Mouse (Mus musculus): ENCODE data around the gene Slc7a8. TPM values are rescaled to one million over a fixed set of nuclear protein-coding genes. Genes with fewer than 3 reads are reported as not detected.

The Slc7a8 gene
- total RNA-seq, 1 experiment: 0.36 TPM

- peaks cover 0 to 4% of the 10 kb centered on the region in 2 experiments; a peak in 2 of 4 replicates for H3K4me1 ChIP-seq (ENCODE audit: control insufficient read depth in 2 of 2, insufficient read depth in 2 of 2, low read length in 2 of 2, poor library complexity in 1 of 2)
- no peak overlapping the region for H3K9ac ChIP-seq (ENCODE audit: insufficient read depth, low read depth, low read length, poor library complexity, severe bottlenecking)
- DNase-seq (ENCODE audit: low read depth, low spot score): no peak
- no peaks in the 10 kb centered on the region for H3K36me3 ChIP-seq (ENCODE audit: control insufficient read depth, insufficient read depth, low read length, poor library complexity, severe bottlenecking)
- no peak for TF ChIP-seq CHD2 (IDR thresholded peaks at IDR 0.05; ENCODE audit: low read depth, low read length)
- no peak for TF ChIP-seq ZC3H11A (IDR thresholded peaks at IDR 0.05; ENCODE audit: borderline replicate concordance, low read depth, low read length)
- no peak for TF ChIP-seq ZNF384 (IDR thresholded peaks at IDR 0.05; ENCODE audit: low read depth, low read length)
- no peak for TF ChIP-seq HCFC1 (IDR thresholded peaks at IDR 0.05; ENCODE audit: borderline replicate concordance, insufficient read depth, low read length)
- no peak for TF ChIP-seq MAFK (IDR thresholded peaks at IDR 0.05; ENCODE audit: insufficient read depth, low read depth, low read length)
- in situ Hi-C loops (cut with MboI; ENCODE audit: low sequenced_read_pairs in 2 of 2, unreplicated experiment in 2 of 2): no loop called here
- H3K4me3 ChIP-seq (ENCODE audit: insufficient read depth in 1 of 2, low read depth in 1 of 2, low read length in 2 of 2, poor library complexity in 1 of 2, severe bottlenecking in 1 of 2): no peak overlapping the region
- H3K27ac ChIP-seq (ENCODE audit: insufficient read depth, low read depth, low read length, poor library complexity, severe bottlenecking): no peak overlapping the region
- H3K9me3 ChIP-seq (ENCODE audit: control insufficient read depth, insufficient read depth, low read depth, low read length): no peaks in the 10 kb centered on the region
Measured at GRCm38 (mm10) chr14:54746038-54746437, 35.7 kb downstream of the Slc7a8 start.

- in situ Hi-C loops (cut with MboI; ENCODE audit: low sequenced_read_pairs in 2 of 2, unreplicated experiment in 2 of 2): no loop called here
- Histone ChIP-seq H3K4me1 (ENCODE audit: control insufficient read depth in 2 of 2, insufficient read depth in 2 of 2, low read length in 2 of 2, poor library complexity in 1 of 2) (peaks cover 0 to 4% of the 10 kb centered on the region in 2 experiments; a peak in 2 of 4 replicates), H3K9ac (ENCODE audit: insufficient read depth, low read depth, low read length, poor library complexity, severe bottlenecking) (no peak overlapping the region), H3K36me3 (ENCODE audit: control insufficient read depth, insufficient read depth, low read length, poor library complexity, severe bottlenecking) (no peaks in the 10 kb centered on the region), H3K9me3 (ENCODE audit: control insufficient read depth, insufficient read depth, low read depth, low read length) (no peaks in the 10 kb centered on the region), H3K27ac (ENCODE audit: insufficient read depth, low read depth, low read length, poor library complexity, severe bottlenecking) (no peak overlapping the region), H3K4me3 (ENCODE audit: insufficient read depth in 1 of 2, low read depth in 1 of 2, low read length in 2 of 2, poor library complexity in 1 of 2, severe bottlenecking in 1 of 2) (no peak overlapping the region)
- DNase-seq (ENCODE audit: low read depth, low spot score): no peak
- TF ChIP-seq MAFK (IDR thresholded peaks at IDR 0.05; ENCODE audit: insufficient read depth, low read depth, low read length): no peak
- TF ChIP-seq HCFC1 (IDR thresholded peaks at IDR 0.05; ENCODE audit: borderline replicate concordance, insufficient read depth, low read length): no peak
- TF ChIP-seq CHD2 (IDR thresholded peaks at IDR 0.05; ENCODE audit: low read depth, low read length): no peak
- TF ChIP-seq ZC3H11A (IDR thresholded peaks at IDR 0.05; ENCODE audit: borderline replicate concordance, low read depth, low read length): no peak
Measured at GRCm38 (mm10) chr14:54744473-54744872, 37.3 kb downstream of the Slc7a8 start.

- Histone ChIP-seq H3K36me3 (ENCODE audit: control insufficient read depth, insufficient read depth, low read length, poor library complexity, severe bottlenecking) (no peaks in the 10 kb centered on the region), H3K4me1 (ENCODE audit: control insufficient read depth in 2 of 2, insufficient read depth in 2 of 2, low read length in 2 of 2, poor library complexity in 1 of 2) (no peaks in the 10 kb centered on the region; a peak in 1 of 4 replicates), H3K27ac (ENCODE audit: insufficient read depth, low read depth, low read length, poor library complexity, severe bottlenecking) (no peak overlapping the region), H3K9me3 (ENCODE audit: control insufficient read depth, insufficient read depth, low read depth, low read length) (no peaks in the 10 kb centered on the region), H3K9ac (ENCODE audit: insufficient read depth, low read depth, low read length, poor library complexity, severe bottlenecking) (no peak overlapping the region), H3K4me3 (ENCODE audit: insufficient read depth in 1 of 2, low read depth in 1 of 2, low read length in 2 of 2, poor library complexity in 1 of 2, severe bottlenecking in 1 of 2) (no peak overlapping the region)
- TF ChIP-seq CHD2 (IDR thresholded peaks at IDR 0.05; ENCODE audit: low read depth, low read length) (no peak), ZC3H11A (IDR thresholded peaks at IDR 0.05; ENCODE audit: borderline replicate concordance, low read depth, low read length) (no peak), HCFC1 (IDR thresholded peaks at IDR 0.05; ENCODE audit: borderline replicate concordance, insufficient read depth, low read length) (no peak), ZNF384 (IDR thresholded peaks at IDR 0.05; ENCODE audit: low read depth, low read length) (no peak)
- DNase-seq (ENCODE audit: low read depth, low spot score): no peak
- in situ Hi-C loops (cut with MboI; ENCODE audit: low sequenced_read_pairs in 2 of 2, unreplicated experiment in 2 of 2): no loop called here
Measured at GRCm38 (mm10) chr14:54742375-54742774, 39.4 kb downstream of the Slc7a8 start.

GRCm38 (mm10) chr14:54741721-54742120 is 40.0 kb downstream of the Slc7a8 start:
- Histone ChIP-seq H3K9me3 (ENCODE audit: control insufficient read depth, insufficient read depth, low read depth, low read length) (no peaks in the 10 kb centered on the region), H3K9ac (ENCODE audit: insufficient read depth, low read depth, low read length, poor library complexity, severe bottlenecking) (no peak overlapping the region), H3K4me3 (ENCODE audit: insufficient read depth in 1 of 2, low read depth in 1 of 2, low read length in 2 of 2, poor library complexity in 1 of 2, severe bottlenecking in 1 of 2) (no peak overlapping the region), H3K4me1 (ENCODE audit: control insufficient read depth in 2 of 2, insufficient read depth in 2 of 2, low read length in 2 of 2, poor library complexity in 1 of 2) (no peaks in the 10 kb centered on the region; a peak in 1 of 4 replicates), H3K36me3 (ENCODE audit: control insufficient read depth, insufficient read depth, low read length, poor library complexity, severe bottlenecking) (no peaks in the 10 kb centered on the region), H3K27ac (ENCODE audit: insufficient read depth, low read depth, low read length, poor library complexity, severe bottlenecking) (no peak overlapping the region)
- DNase-seq (ENCODE audit: low read depth, low spot score): no peak
- in situ Hi-C loops (cut with MboI; ENCODE audit: low sequenced_read_pairs in 2 of 2, unreplicated experiment in 2 of 2): no loop called here
- TF ChIP-seq HCFC1 (IDR thresholded peaks at IDR 0.05; ENCODE audit: borderline replicate concordance, insufficient read depth, low read length) (no peak), CHD2 (IDR thresholded peaks at IDR 0.05; ENCODE audit: low read depth, low read length) (no peak), MAFK (IDR thresholded peaks at IDR 0.05; ENCODE audit: insufficient read depth, low read depth, low read length) (no peak), ZC3H11A (IDR thresholded peaks at IDR 0.05; ENCODE audit: borderline replicate concordance, low read depth, low read length) (no peak), ZNF384 (IDR thresholded peaks at IDR 0.05; ENCODE audit: low read depth, low read length) (no peak)

GRCm38 (mm10) chr14:54737634-54738033 is 44.1 kb downstream of the Slc7a8 start:
- Histone ChIP-seq H3K4me1 (ENCODE audit: control insufficient read depth in 2 of 2, insufficient read depth in 2 of 2, low read length in 2 of 2, poor library complexity in 1 of 2) (no peaks in the 10 kb centered on the region), H3K27ac (ENCODE audit: insufficient read depth, low read depth, low read length, poor library complexity, severe bottlenecking) (no peak overlapping the region), H3K4me3 (ENCODE audit: insufficient read depth in 1 of 2, low read depth in 1 of 2, low read length in 2 of 2, poor library complexity in 1 of 2, severe bottlenecking in 1 of 2) (no peak overlapping the region), H3K9me3 (ENCODE audit: control insufficient read depth, insufficient read depth, low read depth, low read length) (no peaks in the 10 kb centered on the region), H3K36me3 (ENCODE audit: control insufficient read depth, insufficient read depth, low read length, poor library complexity, severe bottlenecking) (no peaks in the 10 kb centered on the region), H3K9ac (ENCODE audit: insufficient read depth, low read depth, low read length, poor library complexity, severe bottlenecking) (no peak overlapping the region)
- in situ Hi-C loops (cut with MboI; ENCODE audit: low sequenced_read_pairs in 2 of 2, unreplicated experiment in 2 of 2): no loop called here
- no peak for DNase-seq (ENCODE audit: low read depth, low spot score)
- no peak for TF ChIP-seq ZC3H11A (IDR thresholded peaks at IDR 0.05; ENCODE audit: borderline replicate concordance, low read depth, low read length)
- TF ChIP-seq CHD2 (IDR thresholded peaks at IDR 0.05; ENCODE audit: low read depth, low read length): no peak
- no peak for TF ChIP-seq HCFC1 (IDR thresholded peaks at IDR 0.05; ENCODE audit: borderline replicate concordance, insufficient read depth, low read length)
- TF ChIP-seq MAFK (IDR thresholded peaks at IDR 0.05; ENCODE audit: insufficient read depth, low read depth, low read length): no peak
- no peak for TF ChIP-seq ZNF384 (IDR thresholded peaks at IDR 0.05; ENCODE audit: low read depth, low read length)

Measured in ES-E14 (cell line).